Mouse (Mus musculus) heart, postnatal 10 days (tissue): Measurements from ENCODE around the gene Cdc16. TPM values are rescaled to one million over a fixed set of nuclear protein-coding genes. Genes with fewer than 3 reads are reported as not detected.

Experiments used
- DNase-seq, 2 experiments: peaks; one replicate each; pipeline ENCODE4 v3.0.0; 2021
- intact Hi-C: fragments of 180-260 bp; cut with DNase I; formaldehyde crosslinking; loops from one replicate; pipeline ENCODE4 v1.15.1; 2025
- total RNA-seq, 2 experiments: library from RNA; stranded (reverse); gene quantifications; 2 replicates each; pipeline ENCODE4 v1.2.3; 2021

The Cdc16 gene
- total RNA-seq, 2 experiments from 2014 or later = 40.6 to 43.1 TPM

- DNase-seq = no peak
- intact Hi-C loops = loop anchor here (5.0 kb wide), 1 partner anchor 94 kb away; no protein-coding TSS in a partner anchor
These were observed 36.2 kb downstream of the Cdc16 start for GRCm38 (mm10) chr8:13793746-13794101.

DNA sequence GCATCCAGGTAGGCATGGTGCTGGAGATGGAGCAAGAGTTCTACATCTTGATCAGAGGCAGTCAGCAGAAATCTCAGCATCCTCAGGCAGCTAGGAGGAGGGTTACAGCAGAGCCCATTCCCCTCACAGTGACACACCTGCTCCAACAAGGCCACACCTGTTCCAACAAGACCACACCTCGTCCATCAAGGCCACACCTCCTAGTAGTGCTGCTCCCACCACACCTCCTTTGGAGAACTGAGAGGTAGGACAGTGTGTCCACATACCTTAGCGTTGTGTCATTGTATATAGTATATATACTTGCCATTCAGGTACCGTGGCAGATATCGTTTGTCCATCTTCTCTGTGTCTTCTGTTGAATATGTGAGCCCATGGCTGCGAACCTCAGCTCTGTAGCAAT is 40.2 kb downstream of the Cdc16 start:
- intact Hi-C loops = no loop called here
- no peak for DNase-seq

DNA sequence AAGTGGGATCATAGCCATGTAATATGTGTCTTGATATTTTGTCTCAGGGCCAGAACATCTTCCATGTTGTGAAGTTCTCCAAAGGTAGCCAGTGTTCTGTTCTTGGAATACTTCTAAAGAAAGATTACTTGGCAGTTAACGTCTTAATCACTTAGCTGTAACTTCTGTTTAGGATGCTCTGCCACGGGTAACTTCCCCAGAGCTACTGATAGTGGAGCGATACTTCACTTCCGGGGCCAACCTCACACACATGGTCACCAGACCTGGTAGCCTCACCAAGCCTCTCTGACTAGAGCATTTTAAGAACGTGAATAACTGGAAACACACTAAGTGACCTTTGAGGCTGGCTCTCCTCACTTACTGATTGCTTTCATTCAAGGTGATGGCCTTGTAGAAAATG is 42.1 kb downstream of the Cdc16 start:
- DNase-seq = no peak

DNA sequence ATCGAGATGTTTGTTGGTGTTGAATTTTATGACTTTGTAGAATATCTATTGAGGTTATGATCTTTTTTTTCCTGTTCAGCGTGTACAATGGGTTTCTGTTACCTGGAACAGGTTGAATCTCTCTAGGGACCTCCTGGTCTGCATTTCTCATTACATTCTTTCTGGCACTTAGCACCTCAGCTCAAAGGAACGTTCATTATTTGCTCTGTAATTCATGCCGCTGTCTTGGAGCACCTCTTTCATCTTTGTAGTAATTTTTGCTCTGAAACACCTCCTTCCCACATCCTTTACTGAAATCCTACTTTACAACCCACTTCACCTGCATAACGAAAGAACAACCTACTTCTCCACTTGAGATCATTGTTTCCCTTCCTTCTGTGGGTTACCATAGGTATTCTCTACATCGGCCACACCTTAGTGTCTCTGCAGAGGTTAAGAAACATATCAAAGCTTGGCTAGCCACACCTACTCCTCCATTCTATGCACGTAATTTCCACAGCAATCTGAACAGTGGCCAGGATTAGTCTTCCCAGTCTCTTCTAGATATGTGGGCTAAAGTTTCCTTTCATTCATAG is 71.2 kb downstream of the Cdc16 start:
- intact Hi-C loops = no loop called here
- DNase-seq = no peak

More for the DNA sequence above, 42.1 kb downstream of the Cdc16 start:
- intact Hi-C loops = no loop called here

Other genes with a start within 250 kb of the Cdc16 start
- gene 1700029H14Rik, start 195.2 kb upstream of the Cdc16 start, total RNA-seq = not detected
- 10 to 100 TPM; 22.3 to 25.1 TPM for gene Rasa3, start 80.1 kb upstream of the Cdc16 start, total RNA-seq
- not detected for gene Cfap97d2, start 51.8 kb upstream of the Cdc16 start, total RNA-seq
- 10 to 100 TPM; 14.0 to 15.0 TPM for gene Upf3a, start 27.9 kb downstream of the Cdc16 start, total RNA-seq
- gene AF366264, start 80.7 kb downstream of the Cdc16 start, total RNA-seq = not detected
- gene Champ1, start 112.0 kb downstream of the Cdc16 start, total RNA-seq = 10 to 100 TPM; 10.3 to 11.4 TPM
- gene Coprs, start 132.6 kb downstream of the Cdc16 start, total RNA-seq = 10 to 100 TPM; 15.1 to 17.1 TPM